Comparison of ENCODE assay signal across 23 mouse cellular contexts in the genomic region with DNA sequence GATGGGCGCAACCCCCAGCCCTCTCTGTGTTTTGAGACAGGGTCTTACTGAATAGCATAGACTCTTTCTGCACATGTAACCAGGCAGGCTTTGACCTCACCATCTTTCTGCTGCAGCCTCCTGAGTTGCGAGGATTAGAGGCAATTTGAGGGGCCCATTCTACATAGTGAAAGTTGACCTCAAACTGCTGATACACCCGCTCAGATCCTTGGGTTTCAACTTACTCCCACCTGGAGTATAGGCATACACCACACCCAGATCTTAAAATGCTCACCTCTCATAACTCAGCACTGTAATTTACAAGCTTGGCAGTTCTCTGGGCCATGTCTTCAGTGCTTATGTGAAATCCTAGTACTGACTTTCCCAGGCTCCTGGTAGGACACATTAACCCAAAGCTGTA. TPM values are rescaled to one million over a fixed set of nuclear protein-coding genes. Genes with fewer than 3 reads are reported as not detected.
DNase-seq lines count a peak whose midpoint lies in the region; ATAC-seq and TF ChIP-seq lines count a peak whose summit lies in the region.
"Had no signal": no experiment of that assay in that cellular context is flagged by ENCODE, and none has a peak within 500 bp of the region (broad histone marks: within the 10 kb centered on the region; RNA-seq: fewer than 3 reads in every experiment).

No protein-coding gene starts in this region.

- no peak overlapping the region for H3K4me2 ChIP-seq in embryonic facial prominence, embryonic 14.5 days (ENCODE audit: low read depth, low read length)
- H3K4me2 ChIP-seq in midbrain, embryonic 14.5 days (ENCODE audit: low read length): no peak overlapping the region
- H3K4me2 ChIP-seq: embryonic facial prominence, embryonic 13.5 days; forebrain, embryonic 13.5 days; forebrain, embryonic 15.5 days had no signal

- H3K4me1 ChIP-seq in brown adipose tissue, adult 24 weeks (ENCODE audit: control insufficient read depth, insufficient read depth, insufficient read length, low read length): peaks cover 12% of the 10 kb centered on the region
- no peaks in the 10 kb centered on the region for H3K4me1 ChIP-seq in embryonic facial prominence, embryonic 14.5 days (ENCODE audit: control insufficient read depth, insufficient read depth, low read length)
- no peaks in the 10 kb centered on the region for H3K4me1 ChIP-seq in midbrain, embryonic 14.5 days (ENCODE audit: control insufficient read depth, insufficient read depth, low read length)
- H3K4me1 ChIP-seq: forebrain, embryonic 13.5 days had no signal

- ATAC-seq in embryonic facial prominence, embryonic 14.5 days (ENCODE audit: low read depth): peak; percentile 70; the same call in 1 of the 2 replicates
- no peak for ATAC-seq in midbrain, embryonic 14.5 days (ENCODE audit: low FRiP score, low TSS enrichment)
- ATAC-seq: forebrain, embryonic 13.5 days; forebrain, embryonic 15.5 days; forebrain, postnatal 0 days had no signal

- H3K4me3 ChIP-seq in gastrocnemius, adult 2 months: peak overlapping the region; percentile 31
- H3K4me3 ChIP-seq in brown adipose tissue, adult 24 weeks (ENCODE audit: insufficient read depth, low read depth, low read length): peak overlapping the region; percentile 36; the same call in 1 of the 2 replicates
- no peak overlapping the region for H3K4me3 ChIP-seq in embryonic facial prominence, embryonic 14.5 days (ENCODE audit: low read depth, low read length)
- no peak overlapping the region for H3K4me3 ChIP-seq in midbrain, embryonic 14.5 days (replicated peaks; ENCODE audit: low read depth, low read length)
- H3K4me3 ChIP-seq: embryonic facial prominence, embryonic 13.5 days; forebrain, embryonic 13.5 days; forebrain, embryonic 15.5 days had no signal

- DNase-seq in gastrocnemius, adult 2 months: no peak
- no peak for DNase-seq in gastrocnemius, postnatal 36 days
- DNase-seq in embryonic facial prominence, embryonic 14.5 days (ENCODE audit: low spot score): peak; percentile 8
- DNase-seq in adipocyte (ENCODE audit: low spot score): no peak
- DNase-seq in midbrain, embryonic 14.5 days: no peak
- DNase-seq: adrenal gland, adult 8-10 months; adrenal gland, postnatal 14 days; adrenal gland, postnatal 36 days; cerebellum, adult 11 months; cerebellum, adult 18-20 months; cerebellum, adult 8-10 months; cerebellum, adult 9-11 months; cerebellum, postnatal 14 days; cerebellum, postnatal 36 days; embryo, embryonic 11 days; forebrain, postnatal 0 days had no signal

- no peak overlapping the region for H3K9ac ChIP-seq in embryonic facial prominence, embryonic 14.5 days (ENCODE audit: low read depth, low read length)
- H3K9ac ChIP-seq in midbrain, embryonic 14.5 days (replicated peaks; ENCODE audit: low read length): no peak overlapping the region
- H3K9ac ChIP-seq: forebrain, embryonic 13.5 days; forebrain, embryonic 15.5 days; forebrain, postnatal 0 days had no signal

- H3K27me3 ChIP-seq in embryonic facial prominence, embryonic 14.5 days (replicated peaks; ENCODE audit: control insufficient read depth, insufficient read depth, low read length): no peaks in the 10 kb centered on the region
- H3K27me3 ChIP-seq in midbrain, embryonic 14.5 days (ENCODE audit: control insufficient read depth, insufficient read depth, low read length): no peaks in the 10 kb centered on the region
- H3K27me3 ChIP-seq: embryonic facial prominence, embryonic 13.5 days; forebrain, embryonic 13.5 days; forebrain, embryonic 15.5 days had no signal

- peaks cover 24% of the 10 kb centered on the region for H3K36me3 ChIP-seq in embryonic facial prominence, embryonic 14.5 days (ENCODE audit: control insufficient read depth, insufficient read depth, low read length)
- peaks cover 44% of the 10 kb centered on the region for H3K36me3 ChIP-seq in midbrain, embryonic 14.5 days (ENCODE audit: control insufficient read depth, insufficient read depth, low read length)

- peak overlapping the region; percentile 48; the same call in 1 of the 2 replicates for H3K27ac ChIP-seq in gastrocnemius, adult 2 months
- peak overlapping the region; percentile 87 for H3K27ac ChIP-seq in brown adipose tissue, adult 24 weeks (replicated peaks; ENCODE audit: low read depth, low read length)
- H3K27ac ChIP-seq in embryonic facial prominence, embryonic 14.5 days (replicated peaks; ENCODE audit: low read depth, low read length): no peak overlapping the region
- H3K27ac ChIP-seq in midbrain, embryonic 14.5 days (replicated peaks; ENCODE audit: low read depth, low read length): no peak overlapping the region
- H3K27ac ChIP-seq: embryonic facial prominence, embryonic 13.5 days; forebrain, embryonic 13.5 days; forebrain, embryonic 15.5 days had no signal

- no peak for TF ChIP-seq CTCF in gastrocnemius, adult 2 months (IDR thresholded peaks at IDR 0.05)

- WGBS in embryonic facial prominence, embryonic 14.5 days: 78% methylated on average over 3 of the region's 3 CpGs
- 94% methylated on average over 3 of the region's 3 CpGs for WGBS in midbrain, embryonic 14.5 days

- no peaks in the 10 kb centered on the region for H3K9me3 ChIP-seq in embryonic facial prominence, embryonic 14.5 days (ENCODE audit: control insufficient read depth, low read length)
- H3K9me3 ChIP-seq in midbrain, embryonic 14.5 days (ENCODE audit: control insufficient read depth, low read length): no peaks in the 10 kb centered on the region
- H3K9me3 ChIP-seq: embryonic facial prominence, embryonic 13.5 days; forebrain, embryonic 13.5 days; forebrain, embryonic 15.5 days had no signal

- intact Hi-C loops in gastrocnemius, adult 2 months (cut with DNase I): loop anchor here (5.0 to 10.0 kb wide), 2 partner anchors 163 to 310 kb away; no protein-coding TSS in a partner anchor
- intact Hi-C loops in gastrocnemius, postnatal 36 days (cut with DNase I): loop anchor here (10.0 kb wide), 1 partner anchor 160 kb away; no protein-coding TSS in a partner anchor

RNA-seq across cellular contexts. Expression of gene Ppa1, which starts 6.8 kb away (rescaled TPM):
- total RNA-seq in gastrocnemius, adult 2 months (2021): 10 to 100 TPM; 48.9 to 61.4 TPM
- total RNA-seq in gastrocnemius, postnatal 36 days (2021): 10 to 100 TPM; 48.9 to 54.0 TPM
- 159 and 188 TPM in 2 replicates for polyA plus RNA-seq in brown adipose tissue, adult 24 weeks (2012; ENCODE audit: insufficient read depth, insufficient read length, missing spikeins)
- 158 and 162 TPM in 2 replicates for polyA plus RNA-seq in embryonic facial prominence, embryonic 14.5 days (2014; fragmentation: Nextera tagmentation; extraction: Ambion mirVana)
- 205 and 216 TPM in 2 replicates for polyA plus RNA-seq in midbrain, embryonic 14.5 days (2014; fragmentation: Nextera tagmentation; extraction: Ambion mirVana)

RNA-seq across cellular contexts. Expression of gene Sar1a, which starts 24.9 kb away (rescaled TPM):
- total RNA-seq in gastrocnemius, adult 2 months (2021): 100 to 1,000 TPM; 129 to 145 TPM
- total RNA-seq in gastrocnemius, postnatal 36 days (2021): 100 to 1,000 TPM; 102 to 112 TPM
- polyA plus RNA-seq in brown adipose tissue, adult 24 weeks (2012; ENCODE audit: insufficient read depth, insufficient read length, missing spikeins): 79.8 and 89.1 TPM in 2 replicates
- polyA plus RNA-seq in embryonic facial prominence, embryonic 14.5 days (2014; fragmentation: Nextera tagmentation; extraction: Ambion mirVana): 338 and 352 TPM in 2 replicates
- polyA plus RNA-seq in midbrain, embryonic 14.5 days (2014; fragmentation: Nextera tagmentation; extraction: Ambion mirVana): 189 and 227 TPM in 2 replicates

RNA-seq across cellular contexts. Expression of gene Tysnd1, which starts 40.1 kb away (rescaled TPM):
- total RNA-seq in gastrocnemius, adult 2 months (2021): 10 to 100 TPM; 12.3 to 14.4 TPM
- 10 to 100 TPM in 1 of 2 experiments, 1 to 10 TPM in 1; 10.0 to 10.7 TPM for total RNA-seq in gastrocnemius, postnatal 36 days (2021)
- polyA plus RNA-seq in brown adipose tissue, adult 24 weeks (2012; ENCODE audit: insufficient read depth, insufficient read length, missing spikeins): 47.1 and 58.6 TPM in 2 replicates
- 33.4 and 36.3 TPM in 2 replicates for polyA plus RNA-seq in embryonic facial prominence, embryonic 14.5 days (2014; fragmentation: Nextera tagmentation; extraction: Ambion mirVana)
- 25.1 and 27.0 TPM in 2 replicates for polyA plus RNA-seq in midbrain, embryonic 14.5 days (2014; fragmentation: Nextera tagmentation; extraction: Ambion mirVana)

RNA-seq across cellular contexts. Expression of gene Aifm2, which starts 59.9 kb away (rescaled TPM):
- 10 to 100 TPM; 13.9 to 19.7 TPM for total RNA-seq in gastrocnemius, adult 2 months (2021)
- 10 to 100 TPM; 12.5 to 17.2 TPM for total RNA-seq in gastrocnemius, postnatal 36 days (2021)
- polyA plus RNA-seq in brown adipose tissue, adult 24 weeks (2012; ENCODE audit: insufficient read depth, insufficient read length, missing spikeins): 261 and 314 TPM in 2 replicates
- 13.0 and 13.8 TPM in 2 replicates for polyA plus RNA-seq in embryonic facial prominence, embryonic 14.5 days (2014; fragmentation: Nextera tagmentation; extraction: Ambion mirVana)
- 5.8 and 7.0 TPM in 2 replicates for polyA plus RNA-seq in midbrain, embryonic 14.5 days (2014; fragmentation: Nextera tagmentation; extraction: Ambion mirVana)

RNA-seq across cellular contexts. Expression of gene Npffr1, which starts 59.9 kb away (rescaled TPM):
- total RNA-seq in gastrocnemius, adult 2 months (2021): under 1 TPM in 1 of 2 experiments, not detected in 1; 0.06 TPM
- total RNA-seq in gastrocnemius, postnatal 36 days (2021): not detected
- 0.42 and 0.99 TPM in 2 replicates for polyA plus RNA-seq in brown adipose tissue, adult 24 weeks (2012; ENCODE audit: insufficient read depth, insufficient read length, missing spikeins)
- polyA plus RNA-seq in embryonic facial prominence, embryonic 14.5 days (2014; fragmentation: Nextera tagmentation; extraction: Ambion mirVana): 0.06 and 0.08 TPM in 2 replicates
- polyA plus RNA-seq in midbrain, embryonic 14.5 days (2014; fragmentation: Nextera tagmentation; extraction: Ambion mirVana): 0.87 and 0.98 TPM in 2 replicates
- total RNA-seq: common myeloid progenitor, adult 5-6 weeks; MEL had no signal
- polyA plus RNA-seq: C2C12; embryonic facial prominence, embryonic 13.5 days had no signal

Comparison
In these comparisons a context has a peak if more than half of its experiments do, and no peak if none do; other contexts are left out.
1. H3K27ac ChIP-seq: peak in gastrocnemius, adult 2 months (single experiment) and brown adipose tissue, adult 24 weeks (single experiment); none in embryonic facial prominence, embryonic 14.5 days (single experiment) and midbrain, embryonic 14.5 days (single experiment).
2. H3K4me3 ChIP-seq: peak in gastrocnemius, adult 2 months (single experiment) and brown adipose tissue, adult 24 weeks (single experiment); none in embryonic facial prominence, embryonic 14.5 days (single experiment) and midbrain, embryonic 14.5 days (single experiment).